Mouse (Mus musculus): ENCODE data around the gene 1700028K03Rik.

Gene 1700028K03Rik

DNA sequence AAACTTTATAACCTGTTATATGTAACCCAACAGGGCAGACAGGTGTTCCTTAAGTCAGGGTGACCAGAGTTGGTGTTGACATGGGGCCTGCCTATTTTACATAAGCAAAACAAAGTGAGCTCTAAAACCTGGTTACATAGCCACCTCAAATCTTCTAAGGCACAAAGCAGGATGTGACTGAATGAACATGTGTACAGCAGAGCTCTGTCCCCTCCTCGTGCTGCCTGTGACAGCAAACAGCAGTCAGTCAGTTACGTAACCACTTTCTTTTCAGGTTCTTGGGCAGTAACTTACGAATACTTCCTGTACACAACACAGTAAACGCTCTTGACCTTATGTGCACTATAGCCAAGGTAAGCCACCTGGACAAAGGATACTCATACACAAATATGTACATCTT lies 11.4 kb downstream of the 1700028K03Rik start:
- CTCF ChIA-PET = no interaction called here

DNA sequence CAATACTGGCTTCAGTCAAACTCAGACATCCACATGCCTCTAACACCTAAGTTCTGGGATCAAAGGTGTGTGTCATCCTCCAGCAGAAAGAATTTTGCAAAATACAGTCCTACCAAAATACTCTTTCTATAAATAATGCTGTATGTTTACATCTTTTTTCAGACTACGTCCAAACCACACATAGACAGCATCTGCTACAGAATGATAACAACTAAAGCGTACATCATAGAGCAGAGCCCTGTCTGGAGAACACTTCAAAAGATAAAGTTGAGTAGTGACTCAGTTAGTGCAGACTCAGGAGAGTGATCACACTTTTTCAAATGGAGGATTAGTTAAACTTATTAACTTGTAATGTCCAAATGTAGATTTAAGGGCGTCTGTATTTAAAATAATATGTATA lies 13.4 kb downstream of the 1700028K03Rik start:
- CTCF ChIA-PET = no interaction called here

DNA sequence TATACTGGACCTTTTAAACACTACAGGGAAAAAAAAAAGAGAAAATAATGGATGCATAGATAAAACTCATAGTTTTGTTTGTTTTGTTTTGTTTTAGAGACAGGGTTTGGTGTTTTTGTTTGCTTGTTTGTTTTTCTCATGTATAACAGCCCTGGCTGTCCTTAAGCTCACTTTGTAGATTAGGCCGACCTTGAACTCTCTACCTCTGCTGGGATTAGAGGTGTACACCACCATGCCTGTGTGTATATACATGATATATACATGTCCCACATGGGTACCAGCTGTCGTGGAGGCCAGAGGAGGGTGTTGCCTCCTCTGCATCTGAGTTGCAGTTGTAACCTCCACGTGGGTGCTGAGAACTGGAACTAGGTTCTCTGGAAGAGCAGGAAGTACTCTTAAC lies 13.9 kb downstream of the 1700028K03Rik start:
- CTCF ChIA-PET = no interaction called here

DNA sequence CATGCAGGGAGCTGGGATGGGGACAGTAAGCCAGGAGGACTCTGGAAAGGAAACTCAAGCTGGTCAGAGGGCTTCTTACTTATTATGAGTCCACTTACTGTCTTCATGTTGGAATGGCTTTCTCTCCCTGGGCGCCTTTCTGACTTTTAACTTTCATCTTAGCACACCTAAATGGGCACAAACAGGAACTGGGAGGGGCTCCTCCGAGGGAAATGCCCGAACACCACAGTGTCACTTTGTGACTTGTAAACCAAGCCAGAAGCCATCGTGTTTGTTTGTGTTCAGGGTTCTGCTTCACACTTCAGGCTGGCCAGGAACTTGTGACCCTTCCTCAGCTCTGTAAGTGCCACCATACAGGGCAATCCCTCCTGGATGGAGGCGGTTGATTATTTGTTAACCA lies 19.8 kb downstream of the 1700028K03Rik start:
- CTCF ChIA-PET = no interaction called here

DNA sequence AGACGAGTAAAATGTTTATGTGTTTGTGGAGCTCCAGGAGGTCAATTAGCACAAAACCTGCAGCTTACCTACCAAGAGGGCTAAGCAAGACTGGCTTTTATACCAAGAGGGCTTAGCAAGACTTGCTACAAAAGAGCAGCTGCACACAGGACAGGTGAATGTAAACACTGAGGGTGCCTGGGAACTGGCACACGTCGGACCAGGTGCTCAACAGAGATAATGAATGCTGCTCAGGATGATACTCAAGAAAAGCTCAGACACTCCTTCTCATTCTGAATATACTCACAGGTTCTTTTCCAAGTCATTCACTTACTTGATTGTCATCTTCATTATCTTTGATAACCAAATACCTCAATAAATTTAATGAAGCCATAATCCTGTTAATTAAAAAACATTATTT lies 22.5 kb downstream of the 1700028K03Rik start:
- CTCF ChIA-PET = interaction anchor here (0.6 kb wide), 1 partner anchor 357 kb away, joined by 8 read pairs; no protein-coding TSS in a partner anchor

DNA sequence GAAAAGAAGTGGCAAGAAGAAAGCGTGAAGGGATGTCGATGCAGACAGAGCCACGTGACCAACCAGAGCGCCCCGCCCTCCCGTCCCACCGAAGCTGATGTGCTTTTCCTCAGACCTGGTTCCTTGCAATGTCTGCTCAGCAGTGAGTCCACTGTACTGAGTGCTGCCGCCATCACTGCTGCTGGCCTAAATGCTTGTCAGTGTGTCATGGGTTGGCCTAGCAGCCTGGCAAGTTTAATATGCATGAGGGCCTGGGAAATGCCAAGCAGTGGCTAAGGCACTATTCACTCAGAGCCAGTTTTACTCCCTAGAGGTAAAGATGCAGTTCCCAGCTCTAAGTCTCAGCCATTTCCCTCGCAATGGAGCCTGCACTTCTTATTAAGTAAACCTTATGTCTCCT lies 34.6 kb downstream of the 1700028K03Rik start:
- CTCF ChIA-PET = no interaction called here

DNA sequence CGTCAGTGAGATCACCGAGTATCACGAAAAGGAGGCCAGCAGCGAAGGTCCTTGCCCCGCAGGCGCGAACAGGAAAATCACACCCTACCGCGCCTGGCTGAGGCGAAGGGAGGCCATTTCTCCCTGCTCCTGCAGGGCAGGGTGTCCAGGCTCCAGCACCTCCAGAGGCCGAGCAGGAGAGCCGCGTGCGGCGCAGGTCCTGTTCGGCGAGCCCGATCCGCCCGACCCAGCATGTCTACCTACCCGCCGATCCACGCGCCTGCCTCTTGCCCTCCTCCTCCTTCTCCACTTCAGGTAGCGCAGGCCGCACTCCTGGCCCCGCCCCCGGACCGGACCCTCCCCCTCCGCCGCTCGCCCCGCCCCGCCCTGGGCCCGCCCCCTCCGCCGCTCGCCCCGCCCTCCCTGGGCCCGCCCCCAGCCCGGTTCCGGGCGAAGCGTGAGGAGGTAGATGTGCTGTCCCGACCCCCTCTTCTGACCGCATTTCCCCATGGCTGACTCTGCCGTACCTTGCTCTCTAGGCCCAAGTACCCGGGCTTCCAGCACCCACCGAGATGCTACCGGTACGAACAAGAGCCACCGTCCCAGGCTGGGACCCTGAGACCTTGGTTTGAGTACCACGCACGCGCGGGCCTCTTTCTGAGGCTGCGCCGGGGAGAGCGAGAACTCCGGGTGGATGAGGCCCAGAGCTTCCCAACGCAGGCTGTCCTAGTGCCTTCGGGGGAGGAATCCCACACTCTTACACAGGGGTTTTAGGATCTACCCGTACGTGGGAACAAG lies 63.0 kb downstream of the 1700028K03Rik start, which contains the start of the genes Rpap2 and Glmn:
TSS of gene Rpap2 (plus strand) at position 73 of the 777 bp plus-strand sequence.
TSS of gene Glmn (minus strand) at position 588 of the 777 bp plus-strand sequence.
- CTCF ChIA-PET = no interaction called here

DNA sequence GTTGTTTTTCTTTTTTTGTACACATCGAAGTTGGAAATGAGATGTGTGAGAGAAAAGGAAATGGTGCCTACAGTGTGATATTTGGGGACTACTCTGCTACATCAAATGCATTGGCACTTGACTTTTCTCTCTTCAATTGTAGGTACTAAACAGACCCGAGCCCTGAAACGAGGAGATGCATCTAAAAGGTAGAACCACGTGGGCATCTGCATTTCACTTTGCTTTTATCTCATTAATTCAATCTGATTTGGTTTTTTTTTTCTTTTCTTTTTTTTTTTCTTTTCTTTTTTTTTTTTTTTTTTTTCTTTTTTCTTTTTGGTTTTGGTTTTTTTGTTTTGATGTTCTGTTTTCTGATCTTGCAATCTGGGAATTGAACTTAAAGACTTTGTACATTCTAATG lies 63.9 kb downstream of the 1700028K03Rik start:
- CTCF ChIA-PET = interaction anchor here (0.7 kb wide), 2 partner anchors 16 to 239 kb away, joined by 6 to 7 read pairs; no protein-coding TSS in a partner anchor
